Mouse (Mus musculus) gastrocnemius, adult 18-20 months (tissue): ENCODE measurements around the gene Zfpm1. TPM values are rescaled to one million over a fixed set of nuclear protein-coding genes. Genes with fewer than 3 reads are reported as not detected.

Experiments
- DNase-seq: peaks from one replicate; pipeline ENCODE4 v3.0.0; 2021; ENCODE audit warnings: low spot score
- total RNA-seq, 2 experiments: library from RNA; stranded (reverse); gene quantifications; 2 replicates each; pipeline ENCODE4 v1.2.3; 2021

The Zfpm1 gene
- total RNA-seq, 2 experiments from 2014 or later = 6.6 to 7.5 TPM

- no peak for DNase-seq
Observed at GRCm38 (mm10) chr8:122345181-122346095, 63.5 kb downstream of the Zfpm1 start.

- DNase-seq = peak; percentile 51
Observed at GRCm38 (mm10) chr8:122347811-122348552, 66.0 kb downstream of the Zfpm1 start.

GRCm38 (mm10) chr8:122349357-122350297 lies 67.7 kb downstream of the Zfpm1 start:
- no peak for DNase-seq

- DNase-seq = no peak
Observed at GRCm38 (mm10) chr8:122350309-122351089, 68.6 kb downstream of the Zfpm1 start.

- no peak for DNase-seq
Observed at GRCm38 (mm10) chr8:122354157-122354556, 72.2 kb downstream of the Zfpm1 start.

- no peak for DNase-seq
Observed at GRCm38 (mm10) chr8:122355642-122356606, 74.0 kb downstream of the Zfpm1 start.

GRCm38 (mm10) chr8:122357202-122357601 lies 75.3 kb downstream of the Zfpm1 start:
- DNase-seq = no peak

GRCm38 (mm10) chr8:122357641-122358040 lies 75.7 kb downstream of the Zfpm1 start:
- no peak for DNase-seq

- no peak for DNase-seq
Observed at GRCm38 (mm10) chr8:122359111-122359775, 77.3 kb downstream of the Zfpm1 start.

- no peak for DNase-seq
Observed at GRCm38 (mm10) chr8:122360696-122361416, 78.9 kb downstream of the Zfpm1 start, which contains the start of gene Trhr2. Gene Trhr2, minus strand, starts transcription at chr8:122360746.

GRCm38 (mm10) chr8:122362271-122362670 lies 80.3 kb downstream of the Zfpm1 start:
- no peak for DNase-seq

- no peak for DNase-seq
Observed at GRCm38 (mm10) chr8:122362967-122363366, 81.0 kb downstream of the Zfpm1 start.

- DNase-seq = no peak
Observed at GRCm38 (mm10) chr8:122368494-122368893, 86.6 kb downstream of the Zfpm1 start.

GRCm38 (mm10) chr8:122369665-122370064 lies 87.7 kb downstream of the Zfpm1 start:
- DNase-seq = peak; percentile 71

- DNase-seq = no peak
Observed at GRCm38 (mm10) chr8:122371706-122372105, 89.8 kb downstream of the Zfpm1 start.

- DNase-seq = no peak
Observed at GRCm38 (mm10) chr8:122375320-122375719, 93.4 kb downstream of the Zfpm1 start.

- DNase-seq = no peak
Observed at GRCm38 (mm10) chr8:122375751-122376364, 93.9 kb downstream of the Zfpm1 start.
